Mouse (Mus musculus) megakaryocyte progenitor cell, adult 5-6 weeks (primary cell): ENCODE data around the gene Coro2b. TPM values are rescaled to one million over a fixed set of nuclear protein-coding genes. Genes with fewer than 3 reads are reported as not detected.

Source experiments
- total RNA-seq, 2 experiments: library from RNA; stranded (forward) in 1 of 2; stranded (reverse) in 1 of 2; fragments of 157-497, 149-512 nt in 1 of 2; fragments of 200-1000 nt in 1 of 2; gene quantifications; 2 replicates each; pipeline versions ENCODE4 v1.2.3 to v1.2.4; 2015 to 2017

Coro2b gene
- total RNA-seq, 2 experiments from 2014 or later = 0.30 TPM; not detected in 1

Other genes with a start within 250 kb of the Coro2b start
- gene Anp32a, start 195.8 kb downstream of the Coro2b start, total RNA-seq (2015) = 308 and 417 TPM in 2 replicates
- 646 and 851 TPM in 2 replicates for gene Anp32a, start 195.8 kb downstream of the Coro2b start, total RNA-seq (2017)
- gene Itga11, start 140.8 kb upstream of the Coro2b start, total RNA-seq (2015) = not detected in 2 replicates
- gene Itga11, start 140.8 kb upstream of the Coro2b start, total RNA-seq (2017) = not detected in 2 replicates